Mouse (Mus musculus) spleen, adult 18-20 months (tissue): ENCODE measurements around the gene Zfp710.
A peak's percentile ranks its signal among the peaks of the same experiment; 100 is the strongest.
"Not testable (repeated sequence)": the region's sequence is repeated elsewhere in the genome, so short reads cannot be mapped to it uniquely, and the experiment has no call there.

Source experiments
- DNase-seq, 2 experiments: peaks; one replicate each; pipeline ENCODE4 v3.0.0; 2022; ENCODE audit warnings: mixed read lengths in 2 of 2

Gene Zfp710

DNA sequence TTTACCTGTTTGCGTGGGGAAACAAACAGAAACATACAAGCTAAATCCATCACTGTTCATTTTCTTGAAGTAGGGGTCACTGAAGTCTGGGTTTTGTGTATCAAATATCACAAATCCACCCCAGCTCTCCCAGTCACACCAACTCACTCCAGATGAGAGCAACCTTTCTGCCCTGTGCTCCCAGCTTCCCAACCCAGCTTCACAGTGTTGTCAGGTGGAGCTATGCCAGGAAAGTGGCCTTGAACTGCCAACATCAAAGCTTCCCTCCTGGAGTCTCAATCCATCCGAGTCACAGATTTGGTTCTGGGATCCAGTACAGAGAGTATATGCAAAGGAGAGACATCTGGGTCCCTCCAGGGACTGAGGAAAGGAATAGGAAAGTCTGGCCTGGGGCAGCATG, 91.5 kb downstream of the Zfp710 start:
- DNase-seq, result no peak

DNA sequence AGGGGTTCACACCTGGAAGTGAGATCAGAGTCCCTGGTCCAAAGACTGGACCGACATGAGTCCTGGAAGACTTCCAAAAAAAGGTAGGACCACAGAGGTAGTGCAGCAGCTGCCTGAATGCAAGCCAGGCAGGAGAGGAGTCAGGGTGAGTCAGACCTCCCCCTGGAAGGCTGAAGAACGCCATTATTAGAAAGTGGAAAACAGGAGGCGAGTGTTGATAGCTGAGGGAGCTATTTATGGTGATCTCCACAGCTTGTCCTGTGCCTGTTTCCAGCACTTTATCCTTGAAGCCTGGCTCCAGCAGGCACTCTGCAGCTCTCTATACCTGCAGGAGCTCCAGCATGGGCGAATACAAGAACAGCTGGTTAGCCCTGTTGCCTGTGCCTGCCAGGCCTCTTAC, 94.6 kb downstream of the Zfp710 start:
- DNase-seq, result no peak

DNA sequence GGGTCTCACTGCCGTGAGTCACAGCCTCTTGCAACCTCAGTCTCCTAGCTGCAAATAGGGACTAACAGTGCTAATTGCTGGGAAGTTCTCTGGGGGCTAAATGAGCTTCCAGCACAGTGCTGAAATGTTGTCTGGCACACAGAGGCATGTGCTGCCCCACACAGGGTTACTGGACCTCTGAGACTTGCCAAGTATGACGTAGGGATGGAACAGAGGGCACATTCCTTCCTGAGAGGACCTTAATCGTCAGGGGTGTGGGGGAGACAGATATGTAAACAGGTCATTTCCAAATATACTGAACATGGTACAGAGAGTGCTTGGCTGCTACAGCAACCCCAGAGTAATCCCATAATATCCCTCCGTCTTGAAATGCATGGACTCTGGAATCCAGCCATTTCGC, 96.5 kb downstream of the Zfp710 start:
- DNase-seq, result no peak

DNA sequence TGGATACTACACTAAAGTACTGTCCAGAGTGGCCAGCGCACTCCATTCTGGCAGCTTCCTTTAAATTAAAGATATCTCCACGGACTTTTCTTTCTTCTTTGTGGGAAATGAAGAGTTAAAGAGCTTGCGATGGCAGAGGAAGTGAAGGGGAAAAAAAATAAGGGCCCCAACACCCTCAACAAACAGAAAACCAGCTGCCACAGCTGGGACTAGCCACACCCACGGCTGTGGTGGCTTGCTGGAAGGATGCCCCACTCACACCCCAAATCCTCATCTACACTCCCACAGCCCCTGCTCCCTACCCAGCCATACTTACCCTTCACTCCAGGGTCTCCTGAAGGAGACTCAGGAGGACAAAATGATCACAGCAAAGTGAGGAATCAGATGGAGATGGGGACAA, 98.5 kb downstream of the Zfp710 start:
- peak in 1 of 2 experiments; percentile 25 for DNase-seq

DNA sequence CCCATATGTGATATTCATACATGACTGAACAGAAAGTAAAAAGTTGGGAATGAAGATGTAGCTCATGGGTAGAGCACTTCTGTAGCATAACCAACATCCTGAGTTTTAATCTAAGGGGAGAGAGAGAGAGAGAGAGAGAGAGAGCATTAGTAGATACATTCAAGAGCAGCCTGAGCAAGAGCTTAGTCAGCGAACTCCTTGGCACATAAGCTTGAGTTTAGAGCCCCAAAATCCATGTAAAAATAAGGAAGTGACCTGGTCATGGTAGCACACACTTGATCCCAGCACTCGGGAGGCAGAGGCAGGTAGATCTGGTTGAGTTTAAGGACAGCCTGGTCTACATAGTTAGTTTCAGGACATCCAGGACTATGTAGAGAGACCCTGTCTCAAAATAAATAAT, 99.1 kb downstream of the Zfp710 start:
- no peak for DNase-seq

DNA sequence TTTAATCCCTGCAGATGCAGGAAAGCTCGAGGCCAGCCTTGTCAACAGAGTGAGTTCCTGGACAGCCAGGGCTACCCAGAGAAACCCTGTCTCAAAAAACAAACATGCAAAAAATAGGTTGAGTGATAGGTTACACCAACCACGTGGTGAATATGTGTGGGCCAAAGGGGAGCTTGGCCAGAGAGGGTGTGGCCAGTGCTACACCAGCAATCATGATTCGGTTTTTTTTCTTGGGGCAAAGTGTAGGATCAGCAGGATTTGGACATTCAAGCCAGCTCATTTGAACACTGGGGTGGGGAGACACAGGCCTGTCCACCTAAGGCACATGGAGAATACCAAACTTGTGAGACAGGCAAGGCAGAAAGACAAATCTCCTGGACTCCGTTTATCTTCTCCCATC, 104.7 kb downstream of the Zfp710 start:
- DNase-seq, result no peak

DNA sequence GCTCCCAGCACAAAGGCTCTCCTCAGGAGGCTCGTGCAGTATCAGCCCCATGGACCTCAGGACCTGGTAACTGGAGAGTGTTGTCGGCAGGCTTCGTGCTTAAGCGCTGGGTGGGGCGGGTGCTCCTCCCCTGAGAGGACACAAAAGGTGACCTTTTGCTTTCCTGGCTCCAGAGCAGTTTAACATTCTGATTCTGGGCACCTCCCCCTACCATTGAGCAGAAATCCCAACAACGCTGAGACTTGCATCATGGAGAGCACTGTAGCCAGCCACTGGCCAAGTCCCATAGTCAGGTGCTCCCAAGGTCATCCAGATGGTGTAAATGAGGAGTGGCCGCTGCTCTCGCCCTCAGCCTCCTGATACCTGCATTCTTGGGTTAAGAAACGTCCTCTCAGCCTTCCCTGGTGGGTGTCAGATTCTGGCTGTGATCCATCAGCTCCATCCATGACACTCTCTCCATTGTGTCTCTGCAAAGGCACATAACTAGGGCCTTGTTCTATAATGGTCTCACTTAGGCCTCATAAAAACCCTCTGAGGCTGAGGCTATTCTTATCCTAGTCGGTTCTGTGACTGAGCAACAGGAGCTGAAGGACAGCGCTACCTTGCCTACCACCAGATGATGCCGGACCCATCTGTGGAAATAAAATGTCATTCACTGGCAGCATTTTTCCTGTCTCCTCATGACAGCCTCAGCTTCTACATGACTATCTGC, 105.9 kb downstream of the Zfp710 start:
- no peak for DNase-seq

DNA sequence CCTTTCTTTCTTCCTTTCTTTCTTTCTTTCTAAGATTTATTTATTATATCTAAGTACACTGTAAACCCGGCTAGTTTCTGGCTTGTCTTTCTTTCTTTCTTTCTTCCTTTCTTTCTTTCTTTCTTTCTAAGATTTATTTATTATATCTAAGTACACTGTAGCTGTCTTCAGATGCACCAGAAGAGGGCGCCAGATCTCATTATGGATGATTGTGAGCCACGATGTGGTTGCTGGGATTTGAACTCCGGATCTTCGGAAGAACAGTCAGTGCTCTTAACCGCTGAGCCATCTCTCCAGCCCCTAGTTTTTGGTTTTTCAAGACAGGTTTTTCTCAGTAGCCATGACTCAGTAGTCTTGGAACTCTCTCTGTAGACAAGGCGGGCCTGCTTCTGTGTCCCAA, 106.7 kb downstream of the Zfp710 start:
- DNase-seq, result not testable (repeated sequence)

DNA sequence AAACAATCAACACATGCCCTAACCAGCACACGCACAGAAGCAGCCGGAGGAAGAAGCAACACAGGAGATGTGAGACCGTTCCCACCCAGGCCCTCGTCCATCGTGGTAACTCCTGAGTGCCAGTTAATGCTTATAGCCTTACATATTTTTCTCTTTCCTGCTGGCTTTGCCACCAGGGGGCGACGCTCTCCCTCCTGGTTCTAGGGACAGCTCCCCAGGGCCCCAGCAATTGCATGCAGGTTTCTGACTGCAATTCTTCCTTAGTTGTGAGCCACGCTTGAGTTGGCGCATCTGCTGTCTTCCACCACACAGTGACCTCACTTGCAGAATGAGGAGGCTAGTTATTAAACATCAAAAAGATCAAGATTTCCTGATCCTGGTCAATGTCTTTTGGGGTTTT, 107.9 kb downstream of the Zfp710 start:
- DNase-seq, result peak; percentile 51 to 69

DNA sequence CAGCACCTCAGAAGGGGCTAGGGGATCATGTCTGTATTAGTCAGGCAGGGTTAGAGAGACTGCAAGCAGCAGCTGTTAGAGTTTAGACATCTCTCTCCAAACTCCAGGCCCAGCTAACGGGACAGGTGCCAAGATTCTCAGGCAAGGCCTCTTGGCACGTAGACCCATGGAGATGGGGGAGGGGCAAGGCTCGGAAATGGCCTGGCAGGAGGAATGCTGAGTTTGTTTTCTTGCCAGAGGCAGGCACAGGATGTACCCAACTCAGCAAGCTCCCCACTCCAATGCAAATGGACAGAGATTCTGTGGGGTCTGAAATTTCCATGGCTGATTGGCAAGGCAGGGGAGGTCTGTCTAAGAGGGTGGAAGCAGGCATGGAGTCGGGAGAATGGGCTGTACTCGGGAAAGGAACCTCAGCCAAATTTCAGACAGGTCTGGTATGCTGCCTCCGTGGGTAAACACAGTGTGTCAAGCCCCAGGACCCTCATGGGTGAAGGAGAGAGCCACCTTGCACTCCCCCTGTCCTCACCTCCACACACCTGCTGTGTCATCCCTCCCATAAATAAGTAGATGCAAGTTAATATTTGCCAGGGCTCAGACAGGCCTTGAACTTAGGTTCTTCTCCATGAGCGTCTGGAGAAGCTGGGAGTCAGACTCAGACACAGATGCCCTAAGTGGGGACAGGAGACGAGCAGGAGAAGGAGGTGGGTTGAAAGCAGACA, 110.0 kb downstream of the Zfp710 start:
- no peak for DNase-seq

DNA sequence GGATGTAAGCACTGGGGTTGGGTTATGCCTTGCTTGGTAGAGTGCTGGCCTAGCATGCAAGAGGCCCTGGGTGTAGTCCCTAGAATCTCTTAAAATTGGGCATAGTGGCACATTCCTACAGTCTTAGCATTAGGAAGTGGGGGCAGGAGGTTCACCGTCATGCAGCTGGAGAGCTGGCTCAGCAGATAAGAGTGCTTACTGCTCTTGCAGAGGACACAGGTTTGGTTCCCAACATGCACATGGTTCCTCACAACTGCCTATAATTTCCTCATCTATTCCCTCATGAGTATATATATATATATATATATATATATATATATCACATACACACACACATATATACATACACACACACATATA, 110.5 kb downstream of the Zfp710 start:
- no peak for DNase-seq

DNA sequence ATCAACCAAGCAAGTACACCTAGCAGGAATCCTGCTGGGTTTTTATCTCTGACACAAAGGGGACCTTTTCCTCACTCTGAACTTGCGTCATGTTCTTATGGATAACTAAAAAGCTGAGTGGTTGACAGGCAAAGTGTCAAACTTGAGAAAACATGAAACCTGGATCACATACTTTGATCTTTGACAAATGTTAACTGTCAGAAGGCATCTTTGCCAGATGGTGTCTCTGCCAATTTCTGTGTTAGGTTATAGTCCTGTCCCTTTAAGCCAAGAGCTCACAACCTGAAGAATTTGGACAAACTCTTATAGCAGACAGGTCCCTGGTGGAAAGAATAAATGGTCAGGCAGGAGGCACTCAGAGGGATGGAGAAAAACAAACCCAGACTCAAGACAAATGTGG, 113.8 kb downstream of the Zfp710 start:
- no peak for DNase-seq

DNA sequence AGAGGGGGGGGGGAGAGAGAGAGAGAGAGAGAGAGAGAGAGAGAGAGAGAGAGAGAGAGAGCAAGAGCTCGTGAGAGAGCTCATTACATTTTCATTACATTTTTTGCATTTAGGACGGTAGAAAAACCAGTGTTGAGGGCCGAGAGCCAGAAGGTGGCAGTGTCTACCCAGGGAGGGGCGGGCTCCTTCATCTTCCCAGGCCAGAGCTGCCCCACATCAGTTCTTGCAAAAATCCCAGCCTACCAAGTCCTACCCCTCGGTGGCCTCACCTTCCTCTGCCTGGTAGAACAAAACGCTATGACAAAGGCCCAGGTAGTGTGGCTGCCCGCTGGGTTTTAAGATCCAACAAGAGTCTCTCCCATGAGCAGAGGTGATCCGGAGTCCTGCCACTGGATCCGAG, 116.2 kb downstream of the Zfp710 start:
- DNase-seq, result peak; percentile 70 to 82
